Mouse (Mus musculus) activated CD4-positive, CD25-positive, alpha-beta regulatory T cell, adult 4 months (primary cell): Measurements from ENCODE around the gene Gpr161. TPM values are rescaled to one million over a fixed set of nuclear protein-coding genes. Genes with fewer than 3 reads are reported as not detected.
"Not testable (repeated sequence)": the region's sequence is repeated elsewhere in the genome, so short reads cannot be mapped to it uniquely, and the experiment has no call there.

Experiments
- ATAC-seq: one replicate; pipeline ENCODE4 v1.8.0; 2017
- polyA plus RNA-seq, 2 experiments: library from polyadenylated mRNA; unstranded; fragments of 100-300 nt; shearing (Covaris generic); gene quantifications; one replicate each; pipeline ENCODE4 v1.2.1; 2017

Gene Gpr161
- polyA plus RNA-seq, 2 experiments from 2014 or later: not detected

DNA sequence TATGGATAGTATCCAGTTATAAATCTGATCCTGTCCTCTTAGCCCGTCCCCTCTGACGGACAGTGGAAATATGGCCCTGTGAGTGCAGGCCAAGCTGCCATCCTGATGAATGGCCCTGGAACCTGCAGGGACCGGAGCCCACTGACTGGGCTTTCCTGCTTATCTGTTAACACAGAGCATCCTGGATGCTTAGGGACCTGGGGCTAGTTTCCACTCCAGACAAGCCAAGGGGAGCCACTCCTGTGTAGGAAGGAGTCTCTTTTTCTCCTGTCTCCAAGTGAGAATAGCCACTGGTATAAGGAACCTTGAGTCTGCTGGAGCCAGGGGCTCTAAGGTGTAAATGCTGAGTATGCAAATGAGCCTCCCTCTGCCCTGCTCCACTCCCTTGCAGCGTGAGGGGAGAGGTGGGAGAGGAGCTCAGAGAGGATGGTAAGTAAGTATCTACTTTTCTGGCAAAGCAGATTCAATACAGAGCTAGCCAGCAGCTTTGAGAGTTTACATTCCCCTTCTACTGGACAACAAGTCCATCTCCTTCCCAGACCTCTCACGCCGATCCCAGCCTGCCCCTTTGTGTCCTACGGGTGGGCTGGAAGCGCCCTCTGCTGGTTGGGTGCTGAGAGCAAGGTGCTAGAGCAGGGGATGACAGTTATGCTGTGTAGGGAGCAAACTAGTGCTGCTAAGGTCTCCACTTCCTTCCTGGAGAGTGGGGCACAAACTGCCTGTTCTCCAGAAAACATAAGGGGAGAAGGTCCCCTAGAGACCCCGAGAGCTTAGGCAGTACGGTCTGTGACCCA is 24.7 kb downstream of the Gpr161 start:
- ATAC-seq: no peak

DNA sequence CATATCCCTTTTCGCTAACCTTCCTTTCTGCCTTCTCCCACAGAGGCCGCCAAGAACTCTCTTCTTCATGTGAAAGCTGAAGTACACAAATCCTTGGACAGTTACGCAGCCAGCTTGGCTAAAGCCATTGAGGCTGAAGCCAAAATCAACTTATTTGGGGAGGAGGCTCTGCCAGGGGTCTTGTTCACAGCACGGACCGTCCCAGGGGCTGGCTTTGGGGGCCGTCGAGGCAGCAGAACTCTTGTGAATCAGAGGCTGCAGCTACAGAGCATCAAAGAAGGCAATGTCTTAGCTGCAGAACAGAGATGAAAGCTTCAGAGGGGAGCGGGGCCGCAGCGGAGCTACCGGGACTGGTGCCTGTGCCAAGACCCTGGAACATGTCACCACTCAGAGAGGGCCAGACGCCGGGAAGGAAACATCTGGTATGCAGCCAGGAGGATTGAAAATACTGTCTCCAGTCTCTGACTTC is 25.8 kb downstream of the Gpr161 start:
- ATAC-seq: no peak

DNA sequence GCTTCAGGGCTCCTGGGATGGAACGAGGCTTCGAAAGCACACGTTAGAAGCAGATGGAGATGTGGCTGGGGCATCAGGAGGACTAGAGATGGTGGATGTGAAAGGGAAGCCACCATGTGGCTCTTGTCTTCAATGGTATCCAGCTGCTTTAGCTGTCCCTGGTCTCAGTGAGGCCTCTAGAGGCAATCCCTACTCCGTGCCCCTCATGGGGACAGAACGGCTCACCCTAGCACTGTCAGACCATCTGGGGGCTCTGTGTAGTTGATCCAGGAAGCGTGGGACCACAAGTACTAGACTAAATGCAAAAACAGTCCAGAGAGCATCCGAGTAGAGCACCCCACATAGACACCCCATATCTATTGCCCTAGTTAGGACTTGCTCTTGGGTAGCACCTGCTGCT is 26.3 kb downstream of the Gpr161 start:
- no peak for ATAC-seq

DNA sequence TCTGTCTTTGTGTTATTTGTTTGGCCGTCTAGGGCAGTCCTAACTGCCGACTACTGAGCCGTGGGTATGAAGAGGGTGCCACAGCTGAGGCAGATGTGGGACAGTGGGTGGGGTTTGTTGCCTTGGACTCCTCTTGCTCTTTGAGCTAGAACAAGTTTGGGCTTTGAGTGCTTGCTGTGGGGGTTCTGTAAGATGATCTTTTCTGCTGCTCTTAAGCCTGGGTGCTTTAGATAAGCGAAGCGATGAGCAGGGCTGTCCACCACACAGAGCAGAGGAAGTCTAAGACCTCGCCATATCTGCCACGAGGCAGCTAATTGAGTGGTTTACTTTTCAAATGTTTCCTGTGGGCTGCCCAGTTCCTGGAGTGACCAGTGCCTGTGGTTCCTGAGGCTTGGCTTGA is 27.3 kb downstream of the Gpr161 start:
- no peak for ATAC-seq

GRCm38 (mm10) chr1:165327370-165327769 is 31.8 kb downstream of the Gpr161 start:
- ATAC-seq: no peak

- no peak for ATAC-seq
These were observed 32.2 kb downstream of the Gpr161 start for GRCm38 (mm10) chr1:165327831-165328230.

DNA sequence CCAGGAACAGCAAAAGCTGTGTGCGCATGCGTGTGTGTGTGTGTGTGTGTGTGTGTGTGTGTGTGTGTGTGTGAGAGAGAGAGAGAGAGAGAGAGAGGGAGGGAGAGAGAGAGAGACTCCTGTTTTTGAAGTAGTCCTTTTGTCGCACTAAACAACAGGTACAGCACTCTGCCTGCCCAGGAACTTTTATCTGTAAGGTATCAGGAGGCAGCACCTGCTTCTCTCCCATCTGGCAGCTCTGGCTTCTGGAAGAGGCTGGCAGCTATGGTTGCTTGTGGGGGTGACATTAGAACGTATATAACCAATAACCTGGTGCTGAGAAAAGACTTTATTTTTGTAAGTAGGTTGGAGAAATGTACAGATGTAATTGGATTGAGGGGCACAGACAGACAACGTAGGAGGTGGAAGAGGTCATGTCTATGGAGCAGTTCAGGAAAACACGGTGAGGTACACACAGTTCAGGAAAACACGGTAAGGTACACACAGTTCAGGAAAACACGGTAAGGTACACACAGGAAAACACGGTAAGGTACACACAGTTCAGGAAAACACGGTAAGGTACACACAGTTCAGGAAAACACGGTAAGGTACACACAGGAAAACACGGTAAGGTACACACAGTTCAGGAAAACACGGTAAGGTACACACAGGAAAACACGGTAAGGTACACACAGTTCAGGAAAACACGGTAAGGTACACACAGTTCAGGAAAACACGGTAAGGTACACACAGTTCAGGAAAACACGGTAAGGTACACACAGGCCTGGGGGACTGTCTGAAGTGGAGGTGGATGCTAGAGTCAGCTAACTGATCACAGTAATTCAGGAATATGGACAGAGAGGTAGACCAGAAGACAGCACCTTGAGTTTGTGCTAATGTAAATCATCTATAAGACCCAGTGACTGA is 33.0 kb downstream of the Gpr161 start:
- ATAC-seq: not testable (repeated sequence)

DNA sequence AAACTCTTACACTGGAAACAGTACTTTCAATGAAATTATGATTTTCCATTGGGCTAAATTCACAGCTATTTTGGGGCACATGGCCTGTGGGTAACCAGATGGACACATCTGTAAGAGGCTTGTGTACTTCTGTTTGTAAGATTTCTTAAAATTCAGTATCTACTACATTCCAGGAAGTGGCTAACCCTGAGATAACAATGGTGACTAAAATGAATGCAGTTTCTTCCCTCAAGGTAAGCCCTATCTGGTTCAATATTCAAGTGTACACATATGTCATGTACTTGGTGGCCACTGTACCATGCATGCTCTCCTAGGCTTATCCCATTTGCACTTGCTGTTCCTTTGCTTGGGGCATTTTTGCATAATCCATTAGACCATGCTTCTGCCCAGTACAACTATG is 35.3 kb downstream of the Gpr161 start:
- ATAC-seq: no peak

DNA sequence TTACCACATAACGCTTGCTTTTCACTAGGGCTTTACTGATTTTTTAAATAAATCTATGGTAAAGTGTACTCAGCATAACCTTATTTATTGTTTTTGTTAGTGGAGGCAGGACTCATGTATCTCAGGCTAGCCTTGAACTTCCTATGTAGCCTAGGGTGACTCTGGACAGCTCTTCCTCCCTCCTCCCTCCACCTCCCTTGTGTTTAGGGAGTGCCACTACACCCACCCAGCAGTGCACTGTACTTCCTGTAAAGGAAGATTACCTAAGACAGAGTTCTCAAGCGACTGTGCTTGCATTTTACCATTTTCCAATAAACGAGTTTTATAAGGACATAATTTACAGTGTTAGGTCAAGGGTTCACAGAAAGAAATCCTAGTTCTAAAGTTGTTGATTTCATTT is 37.2 kb downstream of the Gpr161 start:
- ATAC-seq: no peak

- no peak for ATAC-seq
These were observed 46.5 kb downstream of the Gpr161 start for GRCm38 (mm10) chr1:165342126-165342525.

- ATAC-seq: no peak
These were observed 48.9 kb downstream of the Gpr161 start for GRCm38 (mm10) chr1:165344453-165344852.

DNA sequence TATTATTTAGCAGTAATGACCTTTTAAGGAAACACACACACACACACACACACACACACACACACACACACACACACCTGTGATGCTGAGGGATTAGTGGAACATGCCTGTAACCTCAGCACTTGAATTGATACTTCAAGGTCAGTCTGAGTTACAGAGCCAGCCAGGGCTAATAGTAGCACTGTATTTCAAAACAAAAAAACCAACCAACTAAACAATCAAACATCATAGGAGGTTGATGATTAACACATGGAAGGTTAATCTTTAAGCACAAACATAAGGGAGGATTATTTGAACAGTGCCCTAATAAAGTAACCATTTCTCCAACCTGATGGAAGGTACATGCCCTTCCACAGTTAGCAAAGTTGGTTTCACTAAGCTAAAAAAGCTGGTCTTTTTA is 53.0 kb downstream of the Gpr161 start:
- ATAC-seq: no peak

DNA sequence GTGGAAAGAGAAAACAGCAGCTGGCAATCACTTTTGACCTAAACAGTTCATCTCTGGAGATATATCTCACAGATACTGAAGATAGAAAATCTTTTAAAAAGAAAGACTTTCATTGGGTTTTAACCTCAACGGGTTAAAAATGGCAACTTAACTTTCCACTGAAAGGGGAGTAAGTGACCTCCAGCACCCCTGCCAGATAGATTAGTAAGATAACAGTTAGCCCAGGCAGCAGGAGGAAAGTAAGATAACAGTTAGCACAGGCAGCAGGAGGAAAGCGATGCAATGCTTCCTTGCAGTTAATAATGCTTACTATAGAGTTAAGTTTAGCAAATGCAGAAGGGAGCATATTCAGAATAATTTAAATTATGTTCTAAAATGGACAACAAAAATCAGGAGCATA is 60.8 kb downstream of the Gpr161 start:
- no peak for ATAC-seq

DNA sequence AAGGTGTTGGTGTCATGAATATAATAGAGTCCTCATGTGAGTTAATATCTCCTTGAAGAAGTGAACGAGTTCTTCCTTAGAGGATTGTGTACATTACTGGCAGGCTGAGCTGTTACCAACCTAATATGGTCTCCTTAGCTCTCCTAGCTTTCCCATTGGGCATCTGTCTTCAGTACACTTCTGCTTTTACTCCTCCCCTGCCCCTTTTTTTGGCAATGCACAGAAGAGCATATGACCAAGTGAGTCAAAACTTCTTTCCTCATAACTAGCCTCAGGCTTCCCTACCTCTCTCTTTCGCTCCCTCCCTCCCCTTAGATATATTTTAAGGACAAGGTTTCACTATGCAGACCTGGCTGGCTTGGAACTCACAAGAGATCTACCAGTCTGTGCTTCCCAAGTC is 67.7 kb downstream of the Gpr161 start:
- no peak for ATAC-seq

DNA sequence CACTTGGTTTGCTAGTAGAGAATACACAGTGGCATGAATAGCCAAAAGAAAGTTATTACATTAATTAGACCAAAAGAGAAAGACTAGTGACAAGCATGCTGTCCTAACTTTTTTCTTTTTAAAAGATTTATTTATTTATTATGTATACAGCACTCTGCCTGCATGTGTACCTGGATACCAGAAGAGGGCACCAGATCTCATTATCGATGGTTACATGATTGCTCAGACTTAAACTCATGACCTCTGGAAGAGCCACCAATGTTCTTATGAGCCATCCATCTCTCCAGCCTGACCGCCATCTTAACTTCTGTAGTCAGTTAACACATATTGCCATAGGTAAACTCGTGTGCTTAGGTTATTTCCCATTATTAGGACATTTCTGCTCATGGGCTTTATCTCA is 69.5 kb downstream of the Gpr161 start:
- ATAC-seq: no peak

DNA sequence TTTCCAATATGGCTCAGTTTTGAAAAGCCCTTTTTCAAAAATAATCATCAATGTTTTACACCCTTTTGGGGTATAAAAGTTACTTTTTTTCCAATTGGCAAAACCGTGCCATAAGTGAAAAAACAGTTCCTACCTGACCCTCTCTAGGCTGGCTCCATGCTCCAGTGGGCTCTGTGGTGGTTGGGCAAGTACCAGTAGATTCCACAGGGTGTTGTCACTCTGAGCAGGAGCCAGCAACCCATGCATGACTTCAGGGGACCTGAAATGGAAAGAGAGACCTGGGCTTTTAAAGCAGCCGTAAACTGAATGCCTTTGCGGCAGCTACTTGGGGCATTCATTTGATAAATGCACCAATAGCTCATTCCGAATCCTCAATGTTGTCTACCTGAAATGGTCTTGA is 75.4 kb downstream of the Gpr161 start:
- ATAC-seq: no peak

GRCm38 (mm10) chr1:165373839-165374238 is 78.2 kb downstream of the Gpr161 start:
- ATAC-seq: no peak

Other genes with a start within 250 kb of the Gpr161 start
- not detected for gene Tbx19, start 135.0 kb upstream of the Gpr161 start, polyA plus RNA-seq
- 10 to 100 TPM; 25.5 to 25.9 TPM for gene Sft2d2, start 101.4 kb upstream of the Gpr161 start, polyA plus RNA-seq
- gene Tiprl, start 58.8 kb upstream of the Gpr161 start, polyA plus RNA-seq: 100 to 1,000 TPM; 115 to 125 TPM
- gene Dcaf6, start 164.7 kb downstream of the Gpr161 start, polyA plus RNA-seq: 1 to 10 TPM; 5.8 to 8.0 TPM
- gene Mpc2, start 164.8 kb downstream of the Gpr161 start, polyA plus RNA-seq: 10 to 100 TPM; 68.3 to 83.6 TPM
- gene Adcy10, start 189.4 kb downstream of the Gpr161 start, polyA plus RNA-seq: under 1 TPM in 1 of 2 experiments, not detected in 1; 0.75 TPM